Comparison of ENCODE assay signal across 24 mouse cellular contexts in genomic region chr4:46321730-46322389, GRCm38 (mm10). TPM values are rescaled to one million over a fixed set of nuclear protein-coding genes. Genes with fewer than 3 reads are reported as not detected.
A peak's percentile ranks its signal among the peaks of the same experiment; 100 is the strongest.
DNase-seq lines count a peak whose midpoint lies in the region; ATAC-seq and TF ChIP-seq lines count a peak whose summit lies in the region.
"Had no signal": no experiment of that assay in that cellular context is flagged by ENCODE, and none has a peak within 500 bp of the region (broad histone marks: within the 10 kb centered on the region; RNA-seq: fewer than 3 reads in every experiment).

No protein-coding gene starts in this region.

- no peak for ATAC-seq in midbrain, embryonic 16.5 days
- ATAC-seq in midbrain, embryonic 14.5 days (ENCODE audit: low FRiP score, low TSS enrichment) = no peak
- ATAC-seq in Patski = peak; percentile 97
- ATAC-seq: forebrain, postnatal 0 days had no signal

- in situ Hi-C loops in Patski (cut with MboI; ENCODE audit: low pct_unique_long_range_greater_than_20kb) = no loop called here

- no peaks in the 10 kb centered on the region for H3K36me3 ChIP-seq in heart, embryonic 10.5 days
- H3K36me3 ChIP-seq in heart, adult 2 months (ENCODE audit: control insufficient read depth, insufficient read depth, low read length) = no peaks in the 10 kb centered on the region
- H3K36me3 ChIP-seq in midbrain, embryonic 16.5 days (ENCODE audit: control insufficient read depth, insufficient read depth, low read length) = no peaks in the 10 kb centered on the region
- no peaks in the 10 kb centered on the region for H3K36me3 ChIP-seq in midbrain, embryonic 14.5 days (ENCODE audit: control insufficient read depth, insufficient read depth, low read length)
- H3K36me3 ChIP-seq: embryonic facial prominence, embryonic 12.5 days; forebrain, embryonic 12.5 days; hindbrain, embryonic 13.5 days had no signal

- H3K4me3 ChIP-seq in heart, embryonic 10.5 days = no peak overlapping the region
- no peak overlapping the region for H3K4me3 ChIP-seq in heart, adult 2 months
- no peak overlapping the region for H3K4me3 ChIP-seq in midbrain, embryonic 16.5 days (ENCODE audit: low read depth, low read length)
- H3K4me3 ChIP-seq in midbrain, embryonic 14.5 days (replicated peaks; ENCODE audit: low read depth, low read length) = no peak overlapping the region
- H3K4me3 ChIP-seq: embryonic facial prominence, embryonic 12.5 days; forebrain, embryonic 12.5 days; gastrocnemius, adult 2 months; hindbrain, embryonic 13.5 days had no signal

- no peaks in the 10 kb centered on the region for H3K4me1 ChIP-seq in heart, embryonic 10.5 days
- H3K4me1 ChIP-seq in heart, adult 2 months (ENCODE audit: control insufficient read depth, insufficient read depth, low read length) = no peaks in the 10 kb centered on the region
- peaks cover 7% of the 10 kb centered on the region for H3K4me1 ChIP-seq in midbrain, embryonic 16.5 days (ENCODE audit: control insufficient read depth, insufficient read depth, low read length)
- H3K4me1 ChIP-seq in midbrain, embryonic 14.5 days (ENCODE audit: control insufficient read depth, insufficient read depth, low read length) = no peaks in the 10 kb centered on the region
- H3K4me1 ChIP-seq: embryonic facial prominence, embryonic 12.5 days; forebrain, embryonic 12.5 days; hindbrain, embryonic 13.5 days had no signal

- no peak for TF ChIP-seq CTCF in heart, adult 2 months (IDR thresholded peaks at IDR 0.05)
- TF ChIP-seq CTCF in Patski (IDR thresholded peaks at IDR 0.05) = no peak

- no peak for TF ChIP-seq EP300 in heart, adult 2 months (IDR thresholded peaks at IDR 0.05; ENCODE audit: insufficient read depth, low read depth, low read length)

- H3K27me3 ChIP-seq in heart, embryonic 10.5 days (ENCODE audit: insufficient read depth, poor library complexity, severe bottlenecking) = peaks cover 35% of the 10 kb centered on the region
- peaks cover 2% of the 10 kb centered on the region; the same call in 1 of the 2 replicates for H3K27me3 ChIP-seq in heart, adult 2 months (ENCODE audit: control insufficient read depth, insufficient read depth, low read length)
- no peaks in the 10 kb centered on the region for H3K27me3 ChIP-seq in midbrain, embryonic 16.5 days (ENCODE audit: control insufficient read depth, insufficient read depth, low read depth, low read length)
- no peaks in the 10 kb centered on the region for H3K27me3 ChIP-seq in midbrain, embryonic 14.5 days (ENCODE audit: control insufficient read depth, insufficient read depth, low read length)
- no peaks in the 10 kb centered on the region for H3K27me3 ChIP-seq in Patski

- H3K4me2 ChIP-seq in midbrain, embryonic 16.5 days (ENCODE audit: low read length) = peak overlapping the region; percentile 19; the same call in 1 of the 2 replicates
- H3K4me2 ChIP-seq in midbrain, embryonic 14.5 days (ENCODE audit: low read length) = no peak overlapping the region
- H3K4me2 ChIP-seq: embryonic facial prominence, embryonic 12.5 days; forebrain, embryonic 12.5 days; hindbrain, embryonic 13.5 days had no signal

- no peak for TF ChIP-seq POLR2A in heart, adult 2 months (IDR thresholded peaks at IDR 0.05; ENCODE audit: insufficient read depth, low read depth, low read length)

- DNase-seq in heart, embryonic 10.5 days (ENCODE audit: low spot score) = peak; percentile 58
- DNase-seq in heart, adult 2 months = no peak
- no peak for DNase-seq in midbrain, embryonic 14.5 days
- DNase-seq in Patski (ENCODE audit: low read depth, low spot score) = peak; percentile 74
- DNase-seq in retina, postnatal 1 day = peak; percentile 74
- no peak for DNase-seq in adrenal gland, adult (ENCODE audit: inconsistent age in 2 of 2, low spot score in 1 of 2)
- DNase-seq: adrenal gland, adult 8-10 months; adrenal gland, postnatal 36 days; cerebellum, adult 11-12 months; cerebellum, adult 9-10 months; forebrain, postnatal 0 days; gastrocnemius, adult 2 months; gastrocnemius, postnatal 25 days; heart, postnatal 10 days; heart, postnatal 4 days had no signal

- H3K9me3 ChIP-seq in heart, embryonic 10.5 days = no peaks in the 10 kb centered on the region
- H3K9me3 ChIP-seq in midbrain, embryonic 16.5 days (replicated peaks; ENCODE audit: control insufficient read depth, low read length, poor library complexity, severe bottlenecking) = no peaks in the 10 kb centered on the region
- H3K9me3 ChIP-seq in midbrain, embryonic 14.5 days (ENCODE audit: control insufficient read depth, low read length) = no peaks in the 10 kb centered on the region
- H3K9me3 ChIP-seq: embryonic facial prominence, embryonic 12.5 days; forebrain, embryonic 12.5 days; hindbrain, embryonic 13.5 days had no signal

- 82% methylated on average over 13 of the region's 13 CpGs for WGBS in heart, embryonic 10.5 days
- 73% methylated on average over 13 of the region's 13 CpGs for WGBS in heart, adult 2 months
- WGBS in midbrain, embryonic 16.5 days = 56% methylated on average over 13 of the region's 13 CpGs
- 68% methylated on average over 13 of the region's 13 CpGs for WGBS in midbrain, embryonic 14.5 days

- H3K9ac ChIP-seq in heart, adult 2 months (ENCODE audit: low read depth, low read length) = no peak overlapping the region
- 0 out of 2 replicates have a peak overlapping the region, but pooled peaks have one; percentile 34 for H3K9ac ChIP-seq in midbrain, embryonic 16.5 days (ENCODE audit: low read depth, low read length)
- no peak overlapping the region for H3K9ac ChIP-seq in midbrain, embryonic 14.5 days (replicated peaks; ENCODE audit: low read length)
- H3K9ac ChIP-seq: embryonic facial prominence, embryonic 12.5 days; forebrain, embryonic 12.5 days; forebrain, postnatal 0 days; hindbrain, embryonic 13.5 days had no signal

- H3K79me2 ChIP-seq in heart, adult 2 months (replicated peaks; ENCODE audit: control insufficient read depth, insufficient read depth, low read length) = no peaks in the 10 kb centered on the region

- H3K27ac ChIP-seq in heart, embryonic 10.5 days = no peak overlapping the region
- H3K27ac ChIP-seq in heart, adult 2 months = no peak overlapping the region
- H3K27ac ChIP-seq in midbrain, embryonic 16.5 days (ENCODE audit: low read length) = no peak overlapping the region
- no peak overlapping the region for H3K27ac ChIP-seq in midbrain, embryonic 14.5 days (replicated peaks; ENCODE audit: low read depth, low read length)
- H3K27ac ChIP-seq: embryonic facial prominence, embryonic 12.5 days; forebrain, embryonic 12.5 days; gastrocnemius, adult 2 months; hindbrain, embryonic 13.5 days had no signal

- POLR2A ChIA-PET in Patski (lab: Charles Lee) = no interaction called here

- CTCF ChIA-PET in Patski (lab: Charles Lee) = interaction anchor here (1.1 to 1.6 kb wide), 4 partner anchors 11 to 120 kb away, joined by 3 to 5 read pairs (median 4); no protein-coding TSS in a partner anchor

- intact Hi-C loops in heart, adult 2 months (cut with DNase I) = no loop called here

RNA-seq across cellular contexts. Expression of gene Foxe1, which starts 21.5 kb away (rescaled TPM):
- polyA plus RNA-seq in heart, embryonic 10.5 days (2016; fragmentation: Nextera tagmentation; extraction: Ambion mirVana) = 0.23 and 1.6 TPM in 2 replicates
- total RNA-seq in heart, adult 2 months (2021) = not detected
- polyA plus RNA-seq in heart, adult 2 months (2012; rRNA removed) = not detected in 2 replicates
- polyA plus RNA-seq in midbrain, embryonic 16.5 days (2015; fragmentation: Nextera tagmentation; extraction: Ambion mirVana) = not detected in 2 replicates
- polyA plus RNA-seq in midbrain, embryonic 14.5 days (2014; fragmentation: Nextera tagmentation; extraction: Ambion mirVana) = not detected in 2 replicates
- not detected for polyA plus RNA-seq in Patski (2021)
- total RNA-seq: adrenal gland, adult 8-10 months; adrenal gland, postnatal 36 days; gastrocnemius, adult 2 months; gastrocnemius, postnatal 25 days; granulocyte monocyte progenitor cell, adult 5-6 weeks; heart, postnatal 10 days had no signal
- polyA plus RNA-seq: C2C12; cortical plate, adult 2 months; forebrain, embryonic 12.5 days; forebrain, postnatal 0 days; heart, embryonic 14.5 days; hindbrain, embryonic 13.5 days; intestine, embryonic 14.5 days had no signal

Comparison
In these comparisons a context has a peak if more than half of its experiments do, and no peak if none do; other contexts are left out.
1. DNase-seq: peak in heart, embryonic 10.5 days (single experiment), Patski (single experiment) and retina, postnatal 1 day (single experiment); none in heart, adult 2 months (0 of 2), midbrain, embryonic 14.5 days (single experiment) and adrenal gland, adult (0 of 2).